ENCODE assay signal across 10 mouse cellular contexts in genomic region chr12:99286662-99287061, GRCm38 (mm10).
DNase-seq lines count a peak whose midpoint lies in the region; ATAC-seq lines count a peak whose summit lies in the region.
"Had no signal": no experiment of that assay in that cellular context is flagged by ENCODE, and none has a peak within 500 bp of the region (broad histone marks: within the 10 kb centered on the region; RNA-seq: fewer than 3 reads in every experiment).

No protein-coding gene starts in this region.

- peak; percentile 63 for DNase-seq in Muller cell, postnatal 12 days (ENCODE audit: inconsistent ontology term)
- peak; percentile 65 for DNase-seq in cerebellum, adult 11-12 months
- DNase-seq in forebrain, embryonic 11.5 days (ENCODE audit: low spot score): no peak
- peak; percentile 88 for DNase-seq in midbrain, embryonic 11.5 days (ENCODE audit: low spot score, missing footprints)
- DNase-seq in thymus, adult 18-20 months: no peak
- DNase-seq in gastrocnemius, postnatal 14 days: no peak
- DNase-seq in thymus, postnatal 0 days (ENCODE audit: low spot score): no peak
- DNase-seq: thymus, postnatal 25 days had no signal

- H3K4me3 ChIP-seq in forebrain, embryonic 11.5 days (ENCODE audit: low read depth, low read length): no peak overlapping the region
- no peak overlapping the region for H3K4me3 ChIP-seq in midbrain, embryonic 11.5 days (ENCODE audit: low read depth, low read length)

- no peak overlapping the region for H3K9ac ChIP-seq in forebrain, embryonic 11.5 days (ENCODE audit: low read length)
- H3K9ac ChIP-seq in midbrain, embryonic 11.5 days (ENCODE audit: low read length): no peak overlapping the region
- H3K9ac ChIP-seq: liver, embryonic 14.5 days had no signal

- intact Hi-C loops in gastrocnemius, postnatal 14 days (cut with DNase I; ENCODE audit: low total_unique reads): no loop called here

- H3K4me2 ChIP-seq in forebrain, embryonic 11.5 days (ENCODE audit: low read depth, low read length, severe bottlenecking): no peak overlapping the region
- no peak overlapping the region for H3K4me2 ChIP-seq in midbrain, embryonic 11.5 days

- H3K36me3 ChIP-seq in forebrain, embryonic 11.5 days (ENCODE audit: control insufficient read depth, insufficient read depth, low read length): no peaks in the 10 kb centered on the region
- no peaks in the 10 kb centered on the region for H3K36me3 ChIP-seq in midbrain, embryonic 11.5 days (ENCODE audit: control insufficient read depth, insufficient read depth, low read length)

- H3K9me3 ChIP-seq in forebrain, embryonic 11.5 days (ENCODE audit: control insufficient read depth, low read length): no peaks in the 10 kb centered on the region
- H3K9me3 ChIP-seq in midbrain, embryonic 11.5 days (ENCODE audit: control insufficient read depth, low read length): no peaks in the 10 kb centered on the region

- 43% methylated on average over 6 of the region's 6 CpGs for WGBS in forebrain, embryonic 11.5 days
- WGBS in midbrain, embryonic 11.5 days: 35% methylated on average over 6 of the region's 6 CpGs

- H3K27me3 ChIP-seq in forebrain, embryonic 11.5 days (ENCODE audit: control insufficient read depth, insufficient read depth, low read length): no peaks in the 10 kb centered on the region
- no peaks in the 10 kb centered on the region for H3K27me3 ChIP-seq in midbrain, embryonic 11.5 days (ENCODE audit: control insufficient read depth, insufficient read depth, low read length)

- peak; percentile 54 for ATAC-seq in forebrain, embryonic 11.5 days (replicated peaks; ENCODE audit: low FRiP score)
- ATAC-seq in midbrain, embryonic 11.5 days (ENCODE audit: low FRiP score): peak; percentile 64
- ATAC-seq in CD4-positive, CD25-positive, alpha-beta regulatory T cell, adult 4 months: no peak

- H3K4me1 ChIP-seq in forebrain, embryonic 11.5 days (replicated peaks; ENCODE audit: control insufficient read depth, insufficient read depth, low read length): peaks cover 43% of the 10 kb centered on the region
- peaks cover 49% of the 10 kb centered on the region for H3K4me1 ChIP-seq in midbrain, embryonic 11.5 days (ENCODE audit: control insufficient read depth, insufficient read depth, low read length)

- H3K27ac ChIP-seq in forebrain, embryonic 11.5 days (ENCODE audit: low read depth, low read length): peak overlapping the region; percentile 34; the same call in 1 of the 2 replicates
- H3K27ac ChIP-seq in midbrain, embryonic 11.5 days (ENCODE audit: low read depth, low read length): no peak overlapping the region
- H3K27ac ChIP-seq: liver, embryonic 14.5 days had no signal

Comparison
In these comparisons a context has a peak if more than half of its experiments do, and no peak if none do; other contexts are left out.
1. DNase-seq: peak in Muller cell, postnatal 12 days (single experiment), cerebellum, adult 11-12 months (single experiment) and midbrain, embryonic 11.5 days (single experiment); none in forebrain, embryonic 11.5 days (single experiment), thymus, adult 18-20 months (0 of 2), gastrocnemius, postnatal 14 days (single experiment) and thymus, postnatal 0 days (single experiment).